Mouse (Mus musculus): Measurements from ENCODE around the gene Coq10a. TPM values are rescaled to one million over a fixed set of nuclear protein-coding genes. Genes with fewer than 3 reads are reported as not detected.
"Not testable (repeated sequence)": the region's sequence is repeated elsewhere in the genome, so short reads cannot be mapped to it uniquely, and the experiment has no call there.

The Coq10a gene
- polyA plus RNA-seq, 1 experiment from 2014 or later: 10.9 TPM

DNA sequence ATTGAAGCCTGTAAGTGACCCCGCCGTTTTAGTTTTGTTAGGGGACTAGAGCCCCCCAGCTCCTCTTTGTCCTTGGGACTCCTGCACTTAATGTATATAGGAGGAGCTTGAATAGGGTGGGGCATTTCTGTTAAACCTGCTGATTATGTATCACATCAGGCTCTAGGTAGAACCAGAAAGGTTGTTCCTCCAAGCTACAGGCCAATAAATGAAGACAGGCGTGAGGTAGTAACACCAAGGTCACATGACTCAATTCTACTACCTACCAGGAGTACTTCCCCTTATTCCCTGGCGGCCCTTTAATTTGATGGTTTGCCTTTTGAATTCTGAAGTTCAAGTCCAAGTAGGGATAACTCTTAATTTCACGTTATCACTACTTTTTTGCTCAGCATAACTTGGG, 30.4 kb downstream of the Coq10a start:
- Histone ChIP-seq H3K4me2 (replicated peaks; ENCODE audit: low read depth, low read length) (peak overlapping the region; percentile 76), H3K4me3 (ENCODE audit: low read length) (peak overlapping the region; percentile 99), H3K36me3 (ENCODE audit: insufficient read depth, low read length) (no peaks in the 10 kb centered on the region), H3K4me1 (ENCODE audit: insufficient read depth, low read length) (peaks cover 21% of the 10 kb centered on the region), H3K27me3 (ENCODE audit: insufficient read depth, low read length) (no peaks in the 10 kb centered on the region), H3K9me3 (ENCODE audit: low read length) (no peaks in the 10 kb centered on the region), H3K9ac (replicated peaks; ENCODE audit: low read length) (peak overlapping the region; percentile 93), H3K27ac (ENCODE audit: low read length) (peak overlapping the region; percentile 93)
- no peak for ATAC-seq (ENCODE audit: low FRiP score, low TSS enrichment)
- 14% methylated on average over 5 of the region's 5 CpGs for WGBS

DNA sequence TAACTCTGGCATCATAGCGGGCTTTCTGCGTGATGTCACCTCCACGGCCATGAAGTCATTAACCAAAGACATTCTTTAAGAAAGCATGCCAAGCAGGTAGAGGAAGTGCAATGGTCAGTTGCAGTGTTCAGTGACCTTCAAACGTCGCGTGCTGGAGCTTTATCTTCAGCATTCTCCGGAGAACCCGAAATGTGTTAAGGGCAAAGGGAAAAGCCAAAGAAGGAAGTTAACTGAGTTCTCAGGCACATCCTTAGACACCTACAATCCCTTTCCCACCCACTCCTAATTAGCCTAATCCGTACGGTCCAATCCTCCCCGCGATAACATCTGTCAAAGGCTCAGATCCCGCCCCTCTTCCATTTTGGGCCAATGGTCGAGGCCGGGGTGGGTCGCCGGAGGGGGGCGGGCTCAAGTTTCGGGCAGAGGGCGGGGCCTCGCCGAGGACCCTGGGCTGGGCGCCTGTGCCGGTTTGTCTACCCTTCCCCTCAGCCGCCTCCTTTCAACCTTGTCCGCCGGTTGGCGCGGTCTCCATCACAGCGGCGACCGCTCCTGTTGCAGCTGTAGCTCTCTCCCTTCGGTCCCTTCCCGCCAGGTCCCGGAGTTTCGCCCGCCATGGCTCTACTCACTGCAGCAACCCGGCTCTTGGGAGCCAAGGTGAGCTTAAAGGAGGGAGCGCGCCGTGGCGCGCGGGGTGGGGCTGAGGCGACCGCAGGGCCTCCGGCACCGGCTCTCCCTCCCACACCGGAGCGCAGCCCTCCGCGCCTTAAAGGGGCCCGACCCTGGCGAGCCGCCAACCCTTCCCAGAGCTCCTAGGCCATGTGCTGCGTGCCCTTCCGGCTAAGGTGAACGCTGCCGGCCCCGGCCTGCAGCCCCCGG, 31.3 kb downstream of the Coq10a start, which contains the start of gene Cs:
Gene Cs, plus strand, starts transcription at position 429 of the 876 bp plus-strand sequence.
- Histone ChIP-seq H3K27me3 (ENCODE audit: insufficient read depth, low read length) (no peaks in the 10 kb centered on the region), H3K4me3 (ENCODE audit: low read length) (peak within 1 kb of the TSS; percentile 99), H3K4me2 (replicated peaks; ENCODE audit: low read depth, low read length) (peak within 1 kb of the TSS; percentile 76), H3K27ac (ENCODE audit: low read length) (peak within 1 kb of the TSS; percentile 93), H3K4me1 (ENCODE audit: insufficient read depth, low read length) (peaks cover 21% of the 10 kb centered on the region), H3K9me3 (ENCODE audit: low read length) (no peaks in the 10 kb centered on the region), H3K36me3 (ENCODE audit: insufficient read depth, low read length) (no peaks in the 10 kb centered on the region), H3K9ac (replicated peaks; ENCODE audit: low read length) (peak within 1 kb of the TSS; percentile 93)
- peak; percentile 98 for ATAC-seq (ENCODE audit: low FRiP score, low TSS enrichment)
- WGBS: under 1% methylated on average over 61 of the region's 61 CpGs

DNA sequence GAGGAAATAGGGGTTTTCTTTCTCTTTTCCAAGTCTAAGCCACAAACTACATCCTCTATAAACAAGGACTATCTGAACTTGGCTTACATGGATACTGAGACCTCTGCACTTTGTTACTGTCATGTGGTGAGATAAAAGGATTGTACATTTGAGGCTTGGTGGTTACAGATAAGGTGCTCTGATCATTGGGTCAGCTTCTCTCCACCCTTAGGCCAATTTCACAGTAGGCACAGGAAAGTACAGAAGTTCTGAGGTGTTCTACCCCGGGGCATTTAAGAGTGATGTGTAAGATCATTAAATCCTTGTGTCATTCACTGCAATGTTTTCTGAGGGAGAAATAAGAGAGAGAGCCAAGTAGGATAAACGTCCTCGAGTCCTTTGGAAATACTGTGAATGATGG, 32.2 kb downstream of the Coq10a start:
- peak overlapping the region; percentile 91; the same call in 1 of the 2 replicates for H3K27ac ChIP-seq (ENCODE audit: low read length)
- ATAC-seq (ENCODE audit: low FRiP score, low TSS enrichment): no peak
- no peaks in the 10 kb centered on the region for H3K27me3 ChIP-seq (ENCODE audit: insufficient read depth, low read length)
- 81% methylated on average over 3 of the region's 3 CpGs for WGBS
- H3K4me3 ChIP-seq (ENCODE audit: low read length): peak overlapping the region; percentile 99
- peaks cover 21% of the 10 kb centered on the region for H3K4me1 ChIP-seq (ENCODE audit: insufficient read depth, low read length)
- no peaks in the 10 kb centered on the region for H3K36me3 ChIP-seq (ENCODE audit: insufficient read depth, low read length)
- no peak overlapping the region for H3K9ac ChIP-seq (replicated peaks; ENCODE audit: low read length)
- H3K9me3 ChIP-seq (ENCODE audit: low read length): no peaks in the 10 kb centered on the region
- H3K4me2 ChIP-seq (replicated peaks; ENCODE audit: low read depth, low read length): peak overlapping the region; percentile 76

DNA sequence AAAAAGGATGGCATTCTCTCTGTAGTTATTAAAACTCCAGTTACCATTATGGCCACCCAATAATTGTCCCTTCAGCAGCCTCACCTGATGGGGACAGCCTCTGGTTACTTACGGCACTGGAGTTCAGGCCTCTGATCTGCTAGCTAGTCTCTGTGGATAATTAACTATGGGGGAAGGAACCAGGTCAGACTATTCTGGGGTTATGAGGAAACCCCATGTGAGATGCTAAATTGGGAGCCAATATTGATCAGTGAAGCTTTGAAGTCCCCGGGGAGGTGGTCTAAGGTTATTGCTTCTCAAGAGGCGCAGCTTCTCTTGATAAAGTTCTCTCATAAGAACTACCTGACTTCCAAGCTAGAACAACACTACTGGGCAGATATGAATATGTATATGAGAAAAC, 32.6 kb downstream of the Coq10a start:
- H3K27me3 ChIP-seq (ENCODE audit: insufficient read depth, low read length): no peaks in the 10 kb centered on the region
- no peak overlapping the region for H3K4me2 ChIP-seq (replicated peaks; ENCODE audit: low read depth, low read length)
- H3K36me3 ChIP-seq (ENCODE audit: insufficient read depth, low read length): no peaks in the 10 kb centered on the region
- no peak for ATAC-seq (ENCODE audit: low FRiP score, low TSS enrichment)
- H3K9me3 ChIP-seq (ENCODE audit: low read length): no peaks in the 10 kb centered on the region
- H3K4me3 ChIP-seq (ENCODE audit: low read length): no peak overlapping the region
- no peak overlapping the region for H3K27ac ChIP-seq (ENCODE audit: low read length)
- H3K4me1 ChIP-seq (ENCODE audit: insufficient read depth, low read length): peaks cover 21% of the 10 kb centered on the region
- WGBS: 85% methylated on average over 3 of the region's 3 CpGs
- H3K9ac ChIP-seq (replicated peaks; ENCODE audit: low read length): no peak overlapping the region

DNA sequence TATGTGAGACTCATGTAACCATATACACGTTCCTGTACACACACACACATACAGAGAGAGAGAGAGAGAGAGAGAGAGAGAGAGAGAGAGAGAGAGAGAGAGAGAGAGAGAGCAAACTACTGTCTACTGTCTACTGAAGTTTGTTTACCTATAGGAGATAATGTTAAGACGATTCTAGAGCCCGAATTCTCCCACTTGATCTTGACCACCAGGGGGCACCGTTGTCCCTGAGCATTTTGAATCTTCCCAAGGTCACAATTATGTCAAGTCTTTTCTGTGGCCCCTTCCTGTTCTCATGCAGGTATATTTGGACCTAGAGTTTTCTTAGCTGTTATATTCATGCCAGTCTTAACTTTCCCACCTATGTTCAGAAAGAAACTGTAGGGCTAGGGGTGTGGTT, 33.2 kb downstream of the Coq10a start:
- no peak overlapping the region for H3K27ac ChIP-seq (ENCODE audit: low read length)
- ATAC-seq (ENCODE audit: low FRiP score, low TSS enrichment): no peak
- no peak overlapping the region for H3K4me3 ChIP-seq (ENCODE audit: low read length)
- H3K9ac ChIP-seq (replicated peaks; ENCODE audit: low read length): no peak overlapping the region
- 1% methylated on average over 4 of the region's 4 CpGs for WGBS
- no peaks in the 10 kb centered on the region for H3K9me3 ChIP-seq (ENCODE audit: low read length)
- H3K4me1 ChIP-seq (ENCODE audit: insufficient read depth, low read length): peaks cover 21% of the 10 kb centered on the region
- no peak overlapping the region for H3K4me2 ChIP-seq (replicated peaks; ENCODE audit: low read depth, low read length)
- no peaks in the 10 kb centered on the region for H3K36me3 ChIP-seq (ENCODE audit: insufficient read depth, low read length)
- no peaks in the 10 kb centered on the region for H3K27me3 ChIP-seq (ENCODE audit: insufficient read depth, low read length)

DNA sequence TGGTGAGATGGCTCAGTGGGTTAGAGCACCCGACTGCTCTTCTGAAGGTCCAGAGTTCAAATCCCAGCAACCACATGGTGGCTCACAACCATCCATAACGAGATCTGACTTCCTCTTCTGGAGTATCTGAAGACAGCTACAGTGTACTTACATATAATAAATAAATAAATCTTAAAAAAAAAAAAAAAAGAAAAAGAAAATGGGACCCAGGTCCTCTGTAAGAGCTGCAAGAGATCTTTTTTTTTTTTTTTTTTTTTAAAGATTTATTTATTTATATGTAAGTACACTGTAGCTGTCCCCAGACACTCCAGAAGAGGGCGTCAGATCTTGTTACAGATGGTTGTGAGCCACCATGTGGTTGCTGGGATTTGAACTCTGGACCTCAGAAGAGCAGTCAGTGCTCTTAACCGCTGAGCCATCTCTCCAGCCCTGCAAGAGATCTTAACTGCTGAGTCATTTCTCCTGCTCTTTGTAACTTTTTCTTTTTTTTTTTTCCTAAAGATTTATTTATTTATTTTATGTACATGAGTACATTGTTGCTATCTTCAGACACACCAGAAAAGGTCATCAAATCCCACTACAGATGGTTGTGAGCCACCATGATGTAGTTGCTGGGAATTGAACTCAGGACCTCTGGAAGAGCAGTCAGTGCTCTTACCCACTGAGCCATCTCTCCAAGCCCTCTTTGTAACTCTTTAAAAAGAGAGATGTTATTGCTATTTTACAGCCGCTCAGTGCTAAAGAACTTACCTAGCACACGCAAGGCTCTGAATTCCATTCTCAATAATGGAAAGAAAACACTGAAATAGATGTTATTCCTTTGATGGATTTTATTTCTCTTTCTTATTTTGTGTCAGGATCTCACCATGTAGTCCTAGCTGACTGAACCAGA, 36.2 kb downstream of the Coq10a start:
- H3K4me1 ChIP-seq (ENCODE audit: insufficient read depth, low read length); H3K27ac ChIP-seq (ENCODE audit: low read length); H3K9ac ChIP-seq (replicated peaks; ENCODE audit: low read length); H3K4me3 ChIP-seq (ENCODE audit: low read length); H3K4me2 ChIP-seq (replicated peaks; ENCODE audit: low read depth, low read length); H3K9me3 ChIP-seq (ENCODE audit: low read length); ATAC-seq (ENCODE audit: low FRiP score, low TSS enrichment); H3K27me3 ChIP-seq (ENCODE audit: insufficient read depth, low read length): not testable (repeated sequence)
- peaks cover 12% of the 10 kb centered on the region for H3K36me3 ChIP-seq (ENCODE audit: insufficient read depth, low read length)
- 82% methylated on average over 5 of the region's 6 CpGs for WGBS

DNA sequence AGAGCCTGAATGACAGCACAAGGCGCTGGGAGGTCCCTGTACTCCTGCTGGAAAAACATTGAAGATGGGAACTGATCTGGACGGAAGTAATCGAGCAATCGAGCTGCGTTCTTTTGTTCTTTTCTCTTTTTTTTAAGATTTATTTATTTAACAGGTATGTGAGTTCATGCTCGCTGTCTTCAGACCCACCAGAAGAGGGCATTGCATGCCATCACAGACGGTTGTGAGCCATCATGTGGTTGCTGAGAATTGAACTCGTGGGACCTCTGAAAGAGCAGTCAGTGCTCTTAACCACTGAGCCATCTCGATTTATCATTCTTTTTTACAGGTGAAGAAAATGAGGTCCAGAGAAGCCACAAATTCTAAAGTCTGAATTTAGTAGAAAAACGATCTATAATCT, 41.2 kb downstream of the Coq10a start:
- Histone ChIP-seq H3K4me3 (ENCODE audit: low read length) (no peak overlapping the region), H3K4me1 (ENCODE audit: insufficient read depth, low read length) (peaks cover 13% of the 10 kb centered on the region; the same call in 1 of the 2 replicates), H3K9ac (replicated peaks; ENCODE audit: low read length) (no peak overlapping the region), H3K9me3 (ENCODE audit: low read length) (no peaks in the 10 kb centered on the region), H3K27me3 (ENCODE audit: insufficient read depth, low read length) (no peaks in the 10 kb centered on the region), H3K4me2 (replicated peaks; ENCODE audit: low read depth, low read length) (no peak overlapping the region), H3K27ac (ENCODE audit: low read length) (no peak overlapping the region), H3K36me3 (ENCODE audit: insufficient read depth, low read length) (peaks cover 37% of the 10 kb centered on the region)
- WGBS: 84% methylated on average over 10 of the region's 10 CpGs
- no peak for ATAC-seq (ENCODE audit: low FRiP score, low TSS enrichment)

DNA sequence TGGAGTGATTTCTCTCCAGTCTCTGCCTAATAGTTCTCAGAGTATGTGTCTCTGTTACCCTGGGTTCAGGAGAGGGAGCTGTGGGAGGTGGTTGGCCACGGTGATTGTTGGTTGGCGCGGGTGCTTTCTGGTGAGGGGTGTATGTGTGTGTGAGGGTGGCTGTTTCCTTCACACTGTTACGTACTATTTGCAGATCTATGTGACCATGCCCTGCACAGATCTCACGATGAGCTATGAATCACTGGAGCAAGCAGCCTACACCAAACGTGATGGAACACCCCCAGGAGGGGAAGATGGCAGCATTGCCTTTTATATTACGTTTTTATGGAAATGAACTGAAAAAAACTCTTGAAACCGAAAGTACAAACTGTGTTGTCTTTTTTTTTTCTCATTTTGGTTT, 42.0 kb downstream of the Coq10a start:
- H3K9ac ChIP-seq (replicated peaks; ENCODE audit: low read length): no peak overlapping the region
- no peak overlapping the region for H3K27ac ChIP-seq (ENCODE audit: low read length)
- peaks cover 13% of the 10 kb centered on the region; the same call in 1 of the 2 replicates for H3K4me1 ChIP-seq (ENCODE audit: insufficient read depth, low read length)
- WGBS: 94% methylated on average over 8 of the region's 8 CpGs
- ATAC-seq (ENCODE audit: low FRiP score, low TSS enrichment): no peak
- H3K36me3 ChIP-seq (ENCODE audit: insufficient read depth, low read length): peaks cover 37% of the 10 kb centered on the region
- no peaks in the 10 kb centered on the region for H3K9me3 ChIP-seq (ENCODE audit: low read length)
- H3K27me3 ChIP-seq (ENCODE audit: insufficient read depth, low read length): no peaks in the 10 kb centered on the region
- no peak overlapping the region for H3K4me2 ChIP-seq (replicated peaks; ENCODE audit: low read depth, low read length)
- H3K4me3 ChIP-seq (ENCODE audit: low read length): no peak overlapping the region

DNA sequence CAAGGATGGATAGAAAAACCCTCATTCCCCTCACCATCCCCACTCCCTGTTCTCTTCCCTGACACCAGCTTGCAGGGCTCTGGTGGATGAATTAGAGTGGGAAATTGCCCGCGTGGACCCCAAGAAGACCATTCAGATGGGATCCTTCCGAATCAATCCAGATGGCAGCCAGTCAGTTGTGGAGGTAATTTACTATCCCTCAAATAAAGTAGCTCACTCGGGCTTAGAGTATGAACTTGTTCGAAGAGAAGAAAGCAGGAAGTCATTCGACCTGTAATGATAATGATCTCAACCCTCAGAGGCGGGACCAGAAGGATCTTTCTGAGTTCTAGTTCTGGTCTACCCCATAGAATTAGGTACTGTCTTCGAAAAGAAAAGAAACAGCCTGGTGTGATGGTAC, 45.3 kb downstream of the Coq10a start:
- peak overlapping the region; percentile 98 for H3K27ac ChIP-seq (ENCODE audit: low read length)
- no peaks in the 10 kb centered on the region for H3K27me3 ChIP-seq (ENCODE audit: insufficient read depth, low read length)
- peaks cover 56% of the 10 kb centered on the region for H3K36me3 ChIP-seq (ENCODE audit: insufficient read depth, low read length)
- ATAC-seq (ENCODE audit: low FRiP score, low TSS enrichment): no peak
- 54% methylated on average over 8 of the region's 8 CpGs for WGBS
- H3K9ac ChIP-seq (replicated peaks; ENCODE audit: low read length): peak overlapping the region; percentile 98
- H3K4me3 ChIP-seq (ENCODE audit: low read length): peak overlapping the region; percentile 81
- H3K9me3 ChIP-seq (ENCODE audit: low read length): no peaks in the 10 kb centered on the region
- peak overlapping the region; percentile 91 for H3K4me2 ChIP-seq (replicated peaks; ENCODE audit: low read depth, low read length)
- H3K4me1 ChIP-seq (ENCODE audit: insufficient read depth, low read length): peaks cover 18% of the 10 kb centered on the region
